Mouse (Mus musculus): ENCODE measurements at regions not wholly inside any gene's neighbourhood (a gene's known extent, or its start where the extent isn't known, plus 50 kb on each side); places are given as distances from the start of the nearest gene placed in this dataset.
A peak's percentile ranks its signal among the peaks of the same experiment; 100 is the strongest.

GRCm38 (mm10) chr5:12080191-12080590, 162.3 kb downstream of the 4933402N22Rik start:
- no peak for ATAC-seq (ENCODE audit: insufficient number of reproducible peaks, insufficient read depth, low FRiP score, low read depth)
- no peaks in the 10 kb centered on the region for H3K9me3 ChIP-seq (ENCODE audit: control insufficient read depth, low read depth, low read length)
- no peak overlapping the region for H3K27ac ChIP-seq (ENCODE audit: low read length)
- H3K4me3 ChIP-seq (ENCODE audit: low read depth, low read length): no peak overlapping the region
- H3K36me3 ChIP-seq (ENCODE audit: control insufficient read depth, insufficient read depth, low read length): no peaks in the 10 kb centered on the region
- H3K4me1 ChIP-seq (ENCODE audit: control insufficient read depth, insufficient read depth, low read length): no peaks in the 10 kb centered on the region
- no peaks in the 10 kb centered on the region for H3K27me3 ChIP-seq (ENCODE audit: control insufficient read depth, insufficient read depth, low read length)
- 62% methylated on average over 1 of the region's 1 CpGs for WGBS
- no peak overlapping the region for H3K9ac ChIP-seq (replicated peaks; ENCODE audit: low read depth, low read length)
- H3K4me2 ChIP-seq (replicated peaks; ENCODE audit: low read depth, low read length): no peak overlapping the region

- ATAC-seq (ENCODE audit: insufficient number of reproducible peaks, insufficient read depth, low FRiP score, low read depth): no peak
- WGBS: 71% methylated on average over 1 of the region's 1 CpGs
Measured at GRCm38 (mm10) chr5:12093680-12094079, 175.8 kb downstream of the 4933402N22Rik start.

GRCm38 (mm10) chr5:12116587-12117354, 198.9 kb downstream of the 4933402N22Rik start:
- no peak overlapping the region for H3K9ac ChIP-seq (replicated peaks; ENCODE audit: low read depth, low read length)
- no peaks in the 10 kb centered on the region for H3K9me3 ChIP-seq (ENCODE audit: control insufficient read depth, low read depth, low read length)
- no peak overlapping the region for H3K4me2 ChIP-seq (replicated peaks; ENCODE audit: low read depth, low read length)
- H3K27me3 ChIP-seq (ENCODE audit: control insufficient read depth, insufficient read depth, low read length): no peaks in the 10 kb centered on the region
- peak overlapping the region; percentile 44; the same call in 1 of the 2 replicates for H3K27ac ChIP-seq (ENCODE audit: low read length)
- H3K36me3 ChIP-seq (ENCODE audit: control insufficient read depth, insufficient read depth, low read length): no peaks in the 10 kb centered on the region
- ATAC-seq (ENCODE audit: insufficient number of reproducible peaks, insufficient read depth, low FRiP score, low read depth): peak; percentile 46; the same call in 1 of the 2 replicates
- no peak overlapping the region for H3K4me3 ChIP-seq (ENCODE audit: low read depth, low read length)
- H3K4me1 ChIP-seq (ENCODE audit: control insufficient read depth, insufficient read depth, low read length): no peaks in the 10 kb centered on the region
- 35% methylated on average over 5 of the region's 5 CpGs for WGBS

More at GRCm38 (mm10) chr5:12093680-12094079, 175.8 kb downstream of the 4933402N22Rik start:
- Histone ChIP-seq H3K9ac (replicated peaks; ENCODE audit: low read depth, low read length) (no peak overlapping the region), H3K4me3 (ENCODE audit: low read depth, low read length) (no peak overlapping the region), H3K9me3 (ENCODE audit: control insufficient read depth, low read depth, low read length) (no peaks in the 10 kb centered on the region), H3K4me1 (ENCODE audit: control insufficient read depth, insufficient read depth, low read length) (no peaks in the 10 kb centered on the region), H3K36me3 (ENCODE audit: control insufficient read depth, insufficient read depth, low read length) (no peaks in the 10 kb centered on the region), H3K4me2 (replicated peaks; ENCODE audit: low read depth, low read length) (no peak overlapping the region), H3K27me3 (ENCODE audit: control insufficient read depth, insufficient read depth, low read length) (no peaks in the 10 kb centered on the region), H3K27ac (ENCODE audit: low read length) (no peak overlapping the region)

GRCm38 (mm10) chr5:12124935-12125334, 207.1 kb downstream of the 4933402N22Rik start:
- ATAC-seq (ENCODE audit: insufficient number of reproducible peaks, insufficient read depth, low FRiP score, low read depth): no peak
- Histone ChIP-seq H3K4me2 (replicated peaks; ENCODE audit: low read depth, low read length) (no peak overlapping the region), H3K27ac (ENCODE audit: low read length) (no peak overlapping the region), H3K4me1 (ENCODE audit: control insufficient read depth, insufficient read depth, low read length) (no peaks in the 10 kb centered on the region), H3K4me3 (ENCODE audit: low read depth, low read length) (no peak overlapping the region), H3K9me3 (ENCODE audit: control insufficient read depth, low read depth, low read length) (no peaks in the 10 kb centered on the region), H3K27me3 (ENCODE audit: control insufficient read depth, insufficient read depth, low read length) (no peaks in the 10 kb centered on the region), H3K9ac (replicated peaks; ENCODE audit: low read depth, low read length) (no peak overlapping the region), H3K36me3 (ENCODE audit: control insufficient read depth, insufficient read depth, low read length) (no peaks in the 10 kb centered on the region)
- WGBS: 86% methylated on average over 5 of the region's 5 CpGs

GRCm38 (mm10) chr5:12127484-12128265, 209.8 kb downstream of the 4933402N22Rik start:
- Histone ChIP-seq H3K4me1 (ENCODE audit: control insufficient read depth, insufficient read depth, low read length) (no peaks in the 10 kb centered on the region), H3K9me3 (ENCODE audit: control insufficient read depth, low read depth, low read length) (no peaks in the 10 kb centered on the region), H3K4me2 (replicated peaks; ENCODE audit: low read depth, low read length) (no peak overlapping the region), H3K4me3 (ENCODE audit: low read depth, low read length) (no peak overlapping the region), H3K9ac (replicated peaks; ENCODE audit: low read depth, low read length) (no peak overlapping the region), H3K27me3 (ENCODE audit: control insufficient read depth, insufficient read depth, low read length) (no peaks in the 10 kb centered on the region), H3K27ac (ENCODE audit: low read length) (no peak overlapping the region; the same call in 1 of the 2 replicates), H3K36me3 (ENCODE audit: control insufficient read depth, insufficient read depth, low read length) (no peaks in the 10 kb centered on the region)
- WGBS: 70% methylated on average over 4 of the region's 4 CpGs
- ATAC-seq (ENCODE audit: insufficient number of reproducible peaks, insufficient read depth, low FRiP score, low read depth): peak; percentile 37; the same call in 1 of the 2 replicates

- H3K4me3 ChIP-seq (ENCODE audit: low read depth, low read length): no peak overlapping the region
- no peaks in the 10 kb centered on the region for H3K27me3 ChIP-seq (ENCODE audit: control insufficient read depth, insufficient read depth, low read length)
- no peak for ATAC-seq (ENCODE audit: insufficient number of reproducible peaks, insufficient read depth, low FRiP score, low read depth)
- H3K36me3 ChIP-seq (ENCODE audit: control insufficient read depth, insufficient read depth, low read length): no peaks in the 10 kb centered on the region
- no peak overlapping the region for H3K4me2 ChIP-seq (replicated peaks; ENCODE audit: low read depth, low read length)
- no peaks in the 10 kb centered on the region for H3K4me1 ChIP-seq (ENCODE audit: control insufficient read depth, insufficient read depth, low read length)
- H3K9me3 ChIP-seq (ENCODE audit: control insufficient read depth, low read depth, low read length): no peaks in the 10 kb centered on the region
- H3K9ac ChIP-seq (replicated peaks; ENCODE audit: low read depth, low read length): no peak overlapping the region
- H3K27ac ChIP-seq (ENCODE audit: low read length): no peak overlapping the region
Measured at GRCm38 (mm10) chr5:12138961-12139360, 221.1 kb downstream of the 4933402N22Rik start.

GRCm38 (mm10) chr5:12153295-12153694, 229.9 kb upstream of the Sema3d start:
- Histone ChIP-seq H3K4me2 (replicated peaks; ENCODE audit: low read depth, low read length) (no peak overlapping the region), H3K27ac (ENCODE audit: low read length) (no peak overlapping the region), H3K36me3 (ENCODE audit: control insufficient read depth, insufficient read depth, low read length) (no peaks in the 10 kb centered on the region), H3K4me1 (ENCODE audit: control insufficient read depth, insufficient read depth, low read length) (no peaks in the 10 kb centered on the region), H3K27me3 (ENCODE audit: control insufficient read depth, insufficient read depth, low read length) (no peaks in the 10 kb centered on the region), H3K9ac (replicated peaks; ENCODE audit: low read depth, low read length) (no peak overlapping the region), H3K9me3 (ENCODE audit: control insufficient read depth, low read depth, low read length) (no peaks in the 10 kb centered on the region), H3K4me3 (ENCODE audit: low read depth, low read length) (no peak overlapping the region)
- no peak for ATAC-seq (ENCODE audit: insufficient number of reproducible peaks, insufficient read depth, low FRiP score, low read depth)
- 30% methylated on average over 4 of the region's 4 CpGs for WGBS

GRCm38 (mm10) chr5:12154551-12155091, 228.6 kb upstream of the Sema3d start:
- WGBS: 38% methylated on average over 3 of the region's 3 CpGs
- Histone ChIP-seq H3K9ac (replicated peaks; ENCODE audit: low read depth, low read length) (no peak overlapping the region), H3K9me3 (ENCODE audit: control insufficient read depth, low read depth, low read length) (no peaks in the 10 kb centered on the region), H3K4me3 (ENCODE audit: low read depth, low read length) (no peak overlapping the region), H3K36me3 (ENCODE audit: control insufficient read depth, insufficient read depth, low read length) (no peaks in the 10 kb centered on the region), H3K27ac (ENCODE audit: low read length) (no peak overlapping the region), H3K27me3 (ENCODE audit: control insufficient read depth, insufficient read depth, low read length) (no peaks in the 10 kb centered on the region), H3K4me2 (replicated peaks; ENCODE audit: low read depth, low read length) (no peak overlapping the region), H3K4me1 (ENCODE audit: control insufficient read depth, insufficient read depth, low read length) (no peaks in the 10 kb centered on the region)
- no peak for ATAC-seq (ENCODE audit: insufficient number of reproducible peaks, insufficient read depth, low FRiP score, low read depth)

All from stomach, embryonic 14.5 days (tissue).